8 mouse cellular contexts compared by ENCODE assay signal in the genomic region with DNA sequence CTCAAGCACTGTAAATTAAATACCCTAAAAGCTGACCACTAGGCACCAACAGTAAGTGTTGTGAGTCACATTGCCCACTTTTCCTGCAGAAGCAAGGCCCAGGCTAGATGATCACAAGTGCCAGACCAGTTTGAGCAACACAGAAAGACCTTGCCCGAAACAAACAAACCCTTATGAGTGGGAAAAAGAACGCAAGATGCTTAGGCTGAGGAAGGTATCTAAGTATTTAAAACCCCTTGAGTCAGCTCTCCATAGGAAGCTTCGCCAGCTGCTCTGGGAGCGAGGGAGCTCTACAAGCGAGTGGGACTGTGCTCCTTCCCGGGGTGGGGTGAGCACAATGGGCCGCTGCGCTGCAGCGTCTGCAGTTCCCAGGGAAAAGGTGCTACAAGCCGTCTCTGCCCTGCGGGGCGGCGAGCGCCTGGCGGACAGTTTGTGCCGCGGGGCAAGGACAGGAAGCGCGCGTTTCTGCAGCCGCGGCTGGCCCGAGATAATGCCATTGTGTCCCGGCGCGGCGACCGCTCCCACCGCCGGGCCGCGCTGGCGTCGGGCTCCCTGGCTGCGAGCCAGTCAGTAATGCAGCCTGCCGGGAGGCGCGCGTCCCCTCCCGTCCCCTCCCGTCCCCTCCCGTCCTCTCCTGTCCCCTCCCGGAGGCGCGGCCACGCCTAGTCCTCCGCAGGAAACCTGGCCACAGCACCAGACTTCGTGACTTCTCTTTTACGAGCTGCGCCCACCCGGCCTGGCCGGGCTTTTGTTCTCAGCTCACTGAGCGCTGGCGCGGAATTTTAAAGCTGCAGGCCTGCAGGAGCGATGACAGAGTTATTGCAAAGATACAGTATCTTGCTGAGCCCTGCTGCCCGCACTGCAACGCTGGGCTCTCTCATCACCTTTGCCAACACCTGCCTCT.
DNase-seq lines count a peak whose midpoint lies in the region; ATAC-seq and TF ChIP-seq lines count a peak whose summit lies in the region.

No protein-coding gene starts in this region.

- peak overlapping the region; percentile 30; the same call in 1 of the 2 replicates for H3K9ac ChIP-seq in ES-E14 (ENCODE audit: insufficient read depth, low read depth, low read length, poor library complexity, severe bottlenecking)

- TF ChIP-seq POLR2A in cerebellum, adult 2 months (IDR thresholded peaks at IDR 0.05; ENCODE audit: borderline replicate concordance, insufficient read depth, low read length): no peak
- peak; percentile 27; the same call in 1 of the 2 replicates for TF ChIP-seq POLR2A in lung, adult 2 months (IDR thresholded peaks at IDR 0.05; ENCODE audit: borderline replicate concordance, extremely low read depth, low read depth, low read length)

- no peaks in the 10 kb centered on the region for H3K27me3 ChIP-seq in cerebellum, adult 2 months (ENCODE audit: control insufficient read depth, insufficient read depth, low read length)

- no peaks in the 10 kb centered on the region for H3K9me3 ChIP-seq in ES-E14 (ENCODE audit: control insufficient read depth, insufficient read depth, low read depth, low read length)

- in situ Hi-C loops in ES-E14 (cut with MboI; ENCODE audit: low sequenced_read_pairs in 2 of 2, unreplicated experiment in 2 of 2): no loop called here

- 1% methylated on average over 56 of the region's 58 CpGs for WGBS in cerebellum, adult 2 months
- WGBS in lung, adult 2 months: 1% methylated on average over 58 of the region's 58 CpGs

- DNase-seq in ES-E14 (ENCODE audit: low read depth, low spot score): peak; percentile 30
- DNase-seq in cerebellum, adult 2 months: peak; percentile 72 to 77
- peak; percentile 86 for DNase-seq in heart, postnatal 4 days
- DNase-seq in layer of hippocampus, adult 8-10 months (ENCODE audit: low spot score in 2 of 2): peak; percentile 15 to 27
- DNase-seq in lung, adult 2 months: peak; percentile 67
- DNase-seq in ovary, postnatal 10 days (ENCODE audit: low spot score): peak; percentile 35
- no peak for DNase-seq in c-Kit-positive CD71-positive TER-119-positive erythroid progenitor cells, embryonic 14.5 days (ENCODE audit: low spot score)

- H3K36me3 ChIP-seq in ES-E14 (ENCODE audit: control insufficient read depth, insufficient read depth, low read length, poor library complexity, severe bottlenecking): no peaks in the 10 kb centered on the region

- peak; percentile 95 for ATAC-seq in frontal cortex, adult (ENCODE audit: low TSS enrichment)

- H3K4me1 ChIP-seq in ES-E14 (ENCODE audit: control insufficient read depth in 2 of 2, insufficient read depth in 2 of 2, low read length in 2 of 2, poor library complexity in 1 of 2): no peaks in the 10 kb centered on the region
- H3K4me1 ChIP-seq in cerebellum, adult 2 months (ENCODE audit: control insufficient read depth, insufficient read depth, low read length): no peaks in the 10 kb centered on the region
- no peaks in the 10 kb centered on the region; the same call in none of the 2 replicates for H3K4me1 ChIP-seq in lung, adult 2 months (ENCODE audit: control insufficient read depth, insufficient read depth, low read length)

- H3K4me3 ChIP-seq in ES-E14 (ENCODE audit: insufficient read depth in 1 of 2, low read depth in 1 of 2, low read length in 2 of 2, poor library complexity in 1 of 2, severe bottlenecking in 1 of 2): peak overlapping the region; percentile 58 to 74
- H3K4me3 ChIP-seq in cerebellum, adult 2 months (replicated peaks; ENCODE audit: insufficient read depth, low read depth, low read length): peak overlapping the region; percentile 55
- peak overlapping the region; percentile 13 for H3K4me3 ChIP-seq in lung, adult 2 months (replicated peaks; ENCODE audit: extremely low read depth, low read depth, low read length)

- no peak overlapping the region for H3K27ac ChIP-seq in ES-E14 (ENCODE audit: insufficient read depth, low read depth, low read length, poor library complexity, severe bottlenecking)
- peak overlapping the region; percentile 27; the same call in 1 of the 2 replicates for H3K27ac ChIP-seq in cerebellum, adult 2 months (ENCODE audit: insufficient read depth, low read length)

- no peak for TF ChIP-seq CTCF in cerebellum, adult 2 months (IDR thresholded peaks at IDR 0.05; ENCODE audit: borderline replicate concordance, insufficient read depth, low read depth, low read length)
- peak; percentile 13; the same call in 1 of the 2 replicates for TF ChIP-seq CTCF in lung, adult 2 months (IDR thresholded peaks at IDR 0.05; ENCODE audit: insufficient read depth, low read length)

TF ChIP-seq in ES-E14, 5 proteins besides CTCF, POLR2A, EP300 and RAD21:
- TF ChIP-seq HCFC1 (IDR thresholded peaks at IDR 0.05; ENCODE audit: borderline replicate concordance, insufficient read depth, low read length): no peak
- no peak for TF ChIP-seq ZNF384 (IDR thresholded peaks at IDR 0.05; ENCODE audit: low read depth, low read length)
- TF ChIP-seq CHD2 (IDR thresholded peaks at IDR 0.05; ENCODE audit: low read depth, low read length): no peak

Comparison
In these comparisons a context has a peak if more than half of its experiments do, and no peak if none do; other contexts are left out.
1. H3K4me3 ChIP-seq: peak in every context shown above with its lines; median percentile 66 in ES-E14; 55 in cerebellum, adult 2 months; 13 in lung, adult 2 months.